Mouse (Mus musculus) stomach, adult 2 months (tissue): ENCODE results near the gene Tmem92. TPM values are rescaled to one million over a fixed set of nuclear protein-coding genes. Genes with fewer than 3 reads are reported as not detected.

Experiments
- polyA plus RNA-seq: library from polyadenylated mRNA; depleted of rRNA; stranded (reverse); fragments of >200 nt; gene quantifications from 2 replicates; pipeline ENCODE4 v1.2.3, GENCODE M21; 2012; rRNA removed

Tmem92 gene
- polyA plus RNA-seq: not detected in 2 replicates

DNA sequence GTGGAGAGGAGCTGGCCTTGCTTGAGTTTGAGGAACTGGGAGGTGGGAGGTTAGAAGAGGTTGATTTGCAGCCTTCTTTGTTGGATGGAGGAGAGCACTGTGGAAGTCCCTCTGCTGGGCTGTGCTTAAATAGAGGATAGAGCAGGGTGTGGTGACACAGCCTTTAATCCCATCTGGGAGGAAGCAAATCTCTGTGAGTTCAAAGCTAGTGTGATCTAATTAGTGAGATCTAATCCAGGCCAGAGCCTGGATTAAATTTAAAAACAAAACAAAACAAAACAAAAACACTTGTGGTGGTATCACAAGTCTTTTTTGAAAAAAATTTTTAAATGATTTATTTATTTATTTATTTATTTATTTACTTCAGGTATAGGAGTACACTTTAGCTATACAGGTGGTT is at the start of gene Tmem92:
TSS of gene Tmem92 (minus strand) at position 101 of the 400 bp plus-strand sequence.

DNA sequence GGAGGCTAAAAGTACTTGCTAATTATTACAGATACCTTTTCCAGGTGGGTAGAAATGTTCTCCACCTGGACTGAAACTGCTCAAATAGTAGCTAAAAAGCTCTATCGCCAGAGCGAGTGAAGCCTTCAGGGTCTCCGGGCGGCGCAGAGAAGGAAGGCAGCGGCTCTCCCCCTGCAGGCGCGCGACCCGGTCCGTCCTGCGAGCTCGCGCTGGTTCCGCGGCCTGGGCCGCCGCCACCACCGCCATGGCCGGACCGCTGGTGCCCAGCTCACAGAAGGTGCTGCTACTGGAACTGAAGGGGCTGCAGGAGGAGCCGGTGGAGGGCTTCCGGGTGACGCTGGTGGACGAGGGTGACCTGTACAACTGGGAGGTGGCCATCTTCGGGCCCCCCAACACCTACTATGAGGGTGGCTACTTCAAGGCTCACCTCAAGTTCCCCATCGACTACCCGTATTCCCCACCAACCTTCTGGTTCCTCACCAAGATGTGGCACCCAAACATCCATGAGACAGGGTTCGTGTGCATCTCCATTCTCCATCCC is 40.7 kb downstream of the Tmem92 start, which contains the start of gene Cdc34b:
TSS of gene Cdc34b (plus strand) at position 51 of the 541 bp plus-strand sequence.

Other genes starting within 250 kb of the Tmem92 start
- gene Rsad1, start 233.4 kb downstream of the Tmem92 start, polyA plus RNA-seq: 5.7 and 6.0 TPM in 2 replicates
- 15.3 and 21.6 TPM in 2 replicates for gene Chad, start 217.7 kb downstream of the Tmem92 start, polyA plus RNA-seq
- 9.9 and 11.3 TPM in 2 replicates for gene Acsf2, start 180.8 kb downstream of the Tmem92 start, polyA plus RNA-seq
- 31.1 and 39.8 TPM in 2 replicates for gene Lrrc59, start 152.9 kb downstream of the Tmem92 start, polyA plus RNA-seq
- gene Mrpl27, start 128.9 kb downstream of the Tmem92 start, polyA plus RNA-seq: 7.5 and 8.3 TPM in 2 replicates
- 0.55 and 0.58 TPM in 2 replicates for gene Eme1, start 128.7 kb downstream of the Tmem92 start, polyA plus RNA-seq
- 15.4 and 16.1 TPM in 2 replicates for gene Xylt2, start 105.2 kb downstream of the Tmem92 start, polyA plus RNA-seq
- gene Gm11541, start 78.2 kb downstream of the Tmem92 start, polyA plus RNA-seq: not detected in 2 replicates
- 0.08 TPM in 1 of 2 replicates, not detected in the other for gene Cdc34b, start 40.9 kb downstream of the Tmem92 start, polyA plus RNA-seq
- 75.0 and 75.6 TPM in 2 replicates for gene Col1a1, start 153.5 kb upstream of the Tmem92 start, polyA plus RNA-seq
- gene Hils1, start 184.9 kb upstream of the Tmem92 start, polyA plus RNA-seq: not detected in 2 replicates
- 14.9 and 24.0 TPM in 2 replicates for gene Sgca, start 193.6 kb upstream of the Tmem92 start, polyA plus RNA-seq
- 13.7 and 18.1 TPM in 2 replicates for gene Ppp1r9b, start 208.3 kb upstream of the Tmem92 start, polyA plus RNA-seq
- 3.6 TPM in 2 replicates for gene Samd14, start 227.2 kb upstream of the Tmem92 start, polyA plus RNA-seq